Mouse (Mus musculus) 3T3-L1 (cell line): ENCODE data around the gene Lef1.
A peak's percentile ranks its signal among the peaks of the same experiment; 100 is the strongest.

ENCODE experiments used
- DNase-seq: peaks from one replicate; pipeline ENCODE4 v3.0.0-alpha.2; 2015; ENCODE audit warnings: low read depth, low spot score

Lef1 gene

GRCm38 (mm10) chr3:131247851-131248250 is 137.6 kb downstream of the Lef1 start:
- no peak for DNase-seq

- DNase-seq, result no peak
These were observed 138.2 kb downstream of the Lef1 start for GRCm38 (mm10) chr3:131248444-131248843.

- peak; percentile 19 for DNase-seq
These were observed 140.0 kb downstream of the Lef1 start for GRCm38 (mm10) chr3:131250283-131250682.

- no peak for DNase-seq
These were observed 140.7 kb downstream of the Lef1 start for GRCm38 (mm10) chr3:131250978-131251377.

- no peak for DNase-seq
These were observed 141.3 kb downstream of the Lef1 start for GRCm38 (mm10) chr3:131251601-131252000.

- no peak for DNase-seq
These were observed 144.7 kb downstream of the Lef1 start for GRCm38 (mm10) chr3:131254991-131255390.

- peak; percentile 16 for DNase-seq
These were observed 145.2 kb downstream of the Lef1 start for GRCm38 (mm10) chr3:131255399-131255981.

GRCm38 (mm10) chr3:131258921-131259320 is 148.7 kb downstream of the Lef1 start:
- no peak for DNase-seq

- no peak for DNase-seq
These were observed 149.2 kb downstream of the Lef1 start for GRCm38 (mm10) chr3:131259392-131259965.

- no peak for DNase-seq
These were observed 150.1 kb downstream of the Lef1 start for GRCm38 (mm10) chr3:131260418-131260817.

GRCm38 (mm10) chr3:131263766-131264486 is 153.7 kb downstream of the Lef1 start:
- DNase-seq, result no peak

- DNase-seq, result no peak
These were observed 155.2 kb downstream of the Lef1 start for GRCm38 (mm10) chr3:131265516-131265915.

- no peak for DNase-seq
These were observed 156.2 kb downstream of the Lef1 start for GRCm38 (mm10) chr3:131266366-131267050.

- DNase-seq, result no peak
These were observed 160.1 kb downstream of the Lef1 start for GRCm38 (mm10) chr3:131270381-131270780.

- DNase-seq, result peak; percentile 84
These were observed 160.9 kb downstream of the Lef1 start for GRCm38 (mm10) chr3:131271157-131271556.

- peak; percentile 85 for DNase-seq
These were observed 161.5 kb downstream of the Lef1 start, which contains the start of gene Hadh for GRCm38 (mm10) chr3:131271559-131272373. Gene Hadh (minus strand): TSS chr3:131272101.

GRCm38 (mm10) chr3:131272374-131273100 is 162.3 kb downstream of the Lef1 start:
- peak; percentile 14 for DNase-seq
